Mouse (Mus musculus) embryonic facial prominence, embryonic 15.5 days (tissue): ENCODE data around the gene Agpat4. TPM values are rescaled to one million over a fixed set of nuclear protein-coding genes. Genes with fewer than 3 reads are reported as not detected.

Experiments
- ATAC-seq: fragments of 200-750 bp; cut with Nextera tagmentation; 2 replicates; pipeline ENCODE4 v1.8.0; 2017; ENCODE audit warnings: low read depth, moderate TSS enrichment; ENCODE audit not compliant: insufficient number of reproducible peaks, low FRiP score, low TSS enrichment
- H3K27ac ChIP-seq: fragments of 300-500 bp; sonication (generic); replicated peaks from 2 replicates; pipeline ENCODE4 v1.5.1; 2015; ENCODE audit warnings: mild to moderate bottlenecking, inconsistent platforms
- H3K27me3 ChIP-seq: fragments of 300-500 bp; sonication (generic); 2 replicates; pipeline ENCODE4 v1.6.1; 2015; ENCODE audit warnings: inconsistent platforms
- H3K36me3 ChIP-seq: fragments of 300-500 bp; sonication (generic); 2 replicates; pipeline ENCODE4 v1.6.1; 2015; ENCODE audit warnings: mild to moderate bottlenecking, inconsistent platforms
- H3K4me1 ChIP-seq: fragments of 300-500 bp; sonication (generic); 2 replicates; pipeline ENCODE4 v1.6.1; 2015; ENCODE audit warnings: inconsistent platforms
- H3K4me2 ChIP-seq: fragments of 300-500 bp; sonication (generic); replicated peaks from 2 replicates; pipeline ENCODE4 v1.6.1; 2015; ENCODE audit warnings: mild to moderate bottlenecking, inconsistent platforms
- H3K4me3 ChIP-seq: fragments of 300-500 bp; sonication (generic); replicated peaks from 2 replicates; pipeline ENCODE4 v1.5.1; 2015; ENCODE audit warnings: mild to moderate bottlenecking, inconsistent platforms
- H3K9ac ChIP-seq: fragments of 300-500 bp; sonication (generic); 2 replicates; pipeline ENCODE4 v1.6.1; 2015; ENCODE audit warnings: inconsistent platforms
- H3K9me3 ChIP-seq: fragments of 300-500 bp; sonication (generic); replicated peaks from 2 replicates; pipeline ENCODE4 v1.6.1; 2016; ENCODE audit warnings: inconsistent platforms
- WGBS: fragments of 180-500 bp; shearing (Covaris S2); methylation state at CpG from one replicate; pipeline ENCODE4 v1.1.7; 2015; 5-methylcytosine and 5-hydroxymethylcytosine counted together
- polyA plus RNA-seq: library from polyadenylated mRNA; unstranded; fragments of >200 nt; fragmentation: Nextera tagmentation; extraction: Ambion mirVana; gene quantifications from 2 replicates; pipeline ENCODE4 v1.2.1, GENCODE M21; 2015

Gene Agpat4
- polyA plus RNA-seq, 1 experiment from 2014 or later, result 51.3 TPM

- Histone ChIP-seq H3K9ac (no peak overlapping the region), H3K36me3 (no peaks in the 10 kb centered on the region), H3K27ac (no peak overlapping the region), H3K27me3 (no peaks in the 10 kb centered on the region), H3K4me3 (no peak overlapping the region), H3K4me2 (no peak overlapping the region), H3K4me1 (peaks cover 6% of the 10 kb centered on the region), H3K9me3 (no peaks in the 10 kb centered on the region)
- no peak for ATAC-seq
- 81% methylated on average over 5 of the region's 5 CpGs for WGBS
These were observed 27.7 kb downstream of the Agpat4 start for GRCm38 (mm10) chr17:12146132-12146681.

DNA sequence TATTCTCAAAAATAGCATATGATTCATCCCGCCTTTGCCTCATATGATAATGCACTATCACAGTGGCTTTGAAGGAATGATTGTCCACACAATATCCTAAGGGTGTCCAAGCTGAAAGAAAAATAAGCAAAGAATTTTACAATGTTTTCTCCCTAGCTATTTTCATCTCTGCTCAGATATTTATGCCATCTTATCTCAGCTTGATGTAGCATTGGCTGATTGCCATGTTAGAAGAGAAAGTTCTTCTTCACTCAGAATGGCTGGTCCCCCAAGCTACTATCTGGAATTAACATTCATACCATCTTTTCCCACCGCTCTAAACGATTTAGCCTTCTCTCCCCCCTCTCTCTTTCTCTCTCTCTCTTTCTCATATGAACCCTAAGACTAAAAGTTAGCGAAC lies 29.3 kb downstream of the Agpat4 start:
- 90% methylated on average over 4 of the region's 4 CpGs for WGBS
- Histone ChIP-seq H3K9me3 (no peaks in the 10 kb centered on the region), H3K4me2 (no peak overlapping the region), H3K27ac (no peak overlapping the region), H3K27me3 (no peaks in the 10 kb centered on the region), H3K9ac (no peak overlapping the region), H3K4me1 (peaks cover 6% of the 10 kb centered on the region), H3K4me3 (no peak overlapping the region), H3K36me3 (peaks cover 9% of the 10 kb centered on the region; the same call in 1 of the 2 replicates)
- no peak for ATAC-seq

DNA sequence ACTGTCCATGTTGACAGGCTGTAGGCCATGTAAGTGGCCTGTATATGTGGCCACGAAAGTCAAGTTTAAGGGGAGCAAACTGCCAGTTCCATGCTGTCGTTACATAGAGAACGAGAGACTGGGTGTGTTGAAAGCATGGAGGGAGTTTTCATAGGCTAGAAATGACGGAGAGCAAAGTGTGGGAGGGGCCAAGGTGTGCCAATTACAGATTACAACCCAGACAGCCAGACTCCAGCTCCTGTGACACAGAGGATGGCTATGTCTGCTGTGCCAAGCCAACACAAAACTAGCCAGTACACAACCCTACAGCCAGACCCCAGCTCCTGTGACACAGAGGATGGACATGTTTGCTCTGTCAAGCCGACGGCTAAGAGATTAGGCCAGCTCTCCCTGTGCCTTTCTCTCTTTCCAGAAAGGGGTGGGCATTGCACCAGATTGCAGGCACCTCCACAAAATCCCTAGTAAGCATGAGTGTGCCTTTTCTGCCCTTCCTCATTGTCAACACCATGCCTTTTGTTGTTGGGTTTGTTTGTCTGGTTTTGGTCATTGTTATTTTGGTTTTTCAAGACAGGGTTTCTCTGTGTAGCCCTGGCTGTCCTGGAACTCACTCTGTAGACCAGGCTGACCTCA lies 30.8 kb downstream of the Agpat4 start:
- Histone ChIP-seq H3K9me3 (no peaks in the 10 kb centered on the region), H3K27ac (no peak overlapping the region), H3K9ac (no peak overlapping the region), H3K4me1 (peaks cover 3% of the 10 kb centered on the region), H3K36me3 (peaks cover 24% of the 10 kb centered on the region; the same call in 1 of the 2 replicates), H3K4me3 (no peak overlapping the region), H3K27me3 (no peaks in the 10 kb centered on the region), H3K4me2 (no peak overlapping the region)
- ATAC-seq, result no peak
- 84% methylated on average over 6 of the region's 6 CpGs for WGBS

- WGBS, result 94% methylated on average over 2 of the region's 2 CpGs
- H3K4me1 ChIP-seq, result no peaks in the 10 kb centered on the region
These were observed 32.5 kb downstream of the Agpat4 start for GRCm38 (mm10) chr17:12150970-12151369.

DNA sequence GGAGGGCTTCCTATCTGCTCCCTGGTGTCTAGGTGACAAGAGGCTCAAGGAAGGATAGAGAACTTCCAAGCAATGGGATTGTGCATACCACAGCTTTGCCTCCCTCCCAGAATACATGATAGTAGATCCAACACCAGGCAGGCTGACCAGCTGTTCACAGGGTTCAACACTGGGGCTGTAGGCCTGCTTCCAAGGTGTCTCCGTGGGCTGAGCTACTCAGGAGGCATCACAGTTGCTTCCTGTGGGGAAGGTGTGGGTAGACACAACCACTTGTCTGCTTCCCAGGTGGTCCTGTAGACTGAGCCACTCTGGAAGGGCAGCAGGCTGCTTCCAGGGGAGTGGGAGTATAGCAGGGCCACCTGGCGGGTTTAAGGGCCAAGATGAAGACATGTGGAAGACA lies 35.8 kb downstream of the Agpat4 start:
- peaks cover 24% of the 10 kb centered on the region; the same call in 1 of the 2 replicates for H3K36me3 ChIP-seq
- H3K27ac ChIP-seq, result no peak overlapping the region
- no peak for ATAC-seq
- H3K27me3 ChIP-seq, result no peaks in the 10 kb centered on the region
- no peak overlapping the region for H3K4me2 ChIP-seq
- no peak overlapping the region for H3K9ac ChIP-seq
- no peaks in the 10 kb centered on the region for H3K9me3 ChIP-seq
- no peak overlapping the region for H3K4me3 ChIP-seq
- H3K4me1 ChIP-seq, result 0 out of 2 replicates have a peak, but pooled peaks cover 4% of the 10 kb centered on the region
- WGBS, result 69% methylated on average over 2 of the region's 2 CpGs

More at GRCm38 (mm10) chr17:12150970-12151369, 32.5 kb downstream of the Agpat4 start:
- no peaks in the 10 kb centered on the region for H3K9me3 ChIP-seq
- no peak overlapping the region for H3K9ac ChIP-seq
- no peaks in the 10 kb centered on the region for H3K27me3 ChIP-seq
- no peak overlapping the region for H3K4me2 ChIP-seq
- H3K4me3 ChIP-seq, result no peak overlapping the region
- H3K36me3 ChIP-seq, result peaks cover 24% of the 10 kb centered on the region; the same call in 1 of the 2 replicates
- H3K27ac ChIP-seq, result no peak overlapping the region
- ATAC-seq, result no peak

DNA sequence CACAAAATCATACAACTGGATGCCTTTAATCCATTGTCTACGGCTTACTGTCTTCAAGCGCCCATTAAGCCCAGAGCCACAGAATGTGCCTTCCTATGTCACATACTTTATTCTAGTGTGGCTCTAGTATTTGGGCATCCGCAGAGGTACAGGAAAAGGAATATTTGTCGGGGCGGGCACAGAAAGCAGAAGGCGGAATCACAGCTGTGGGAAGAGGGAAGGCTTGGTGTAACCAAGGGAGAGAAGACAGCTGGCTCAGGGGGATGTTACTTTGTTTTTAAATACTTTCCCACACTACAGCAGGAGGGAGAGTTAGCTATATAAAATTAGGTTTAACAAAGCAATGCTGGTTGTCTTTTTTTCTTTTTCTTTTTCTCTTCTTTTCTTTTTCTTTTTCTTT lies 36.7 kb downstream of the Agpat4 start:
- Histone ChIP-seq H3K9me3 (no peaks in the 10 kb centered on the region), H3K27me3 (no peaks in the 10 kb centered on the region), H3K36me3 (peaks cover 24% of the 10 kb centered on the region; the same call in 1 of the 2 replicates), H3K4me3 (no peak overlapping the region), H3K4me1 (0 out of 2 replicates have a peak, but pooled peaks cover 4% of the 10 kb centered on the region), H3K9ac (no peak overlapping the region), H3K4me2 (no peak overlapping the region), H3K27ac (no peak overlapping the region)
- 74% methylated on average over 6 of the region's 6 CpGs for WGBS
- ATAC-seq, result no peak

- Histone ChIP-seq H3K4me1 (0 out of 2 replicates have a peak, but pooled peaks cover 4% of the 10 kb centered on the region), H3K27ac (no peak overlapping the region), H3K36me3 (peaks cover 24% of the 10 kb centered on the region; the same call in 1 of the 2 replicates), H3K4me3 (no peak overlapping the region), H3K9me3 (no peaks in the 10 kb centered on the region), H3K4me2 (no peak overlapping the region), H3K9ac (no peak overlapping the region), H3K27me3 (no peaks in the 10 kb centered on the region)
- WGBS, result 89% methylated on average over 4 of the region's 4 CpGs
- ATAC-seq, result no peak
These were observed 37.4 kb downstream of the Agpat4 start for GRCm38 (mm10) chr17:12155872-12156271.

DNA sequence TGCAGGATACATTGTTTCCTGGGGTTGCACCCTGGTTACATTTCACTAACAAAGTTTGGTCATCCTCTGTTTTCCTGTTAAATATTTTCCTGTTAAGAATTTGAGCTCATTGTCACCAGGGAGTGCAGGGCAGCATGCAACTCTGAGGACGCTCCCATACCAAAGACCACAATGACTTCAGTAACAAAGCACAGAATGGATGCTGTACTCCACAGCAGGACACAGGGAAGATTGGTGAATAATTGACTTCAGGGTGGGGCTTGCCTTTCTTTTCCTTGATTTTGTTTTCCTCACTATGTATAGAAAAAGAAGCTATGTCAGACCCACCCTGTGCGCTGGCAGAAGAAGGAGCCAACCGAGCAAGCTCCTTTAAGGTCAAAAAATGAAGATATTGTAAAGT lies 38.2 kb downstream of the Agpat4 start:
- Histone ChIP-seq H3K36me3 (peaks cover 22% of the 10 kb centered on the region; the same call in 1 of the 2 replicates), H3K27ac (no peak overlapping the region), H3K9me3 (no peaks in the 10 kb centered on the region), H3K9ac (no peak overlapping the region), H3K4me2 (no peak overlapping the region), H3K4me3 (no peak overlapping the region), H3K4me1 (0 out of 2 replicates have a peak, but pooled peaks cover 4% of the 10 kb centered on the region), H3K27me3 (no peaks in the 10 kb centered on the region)
- no peak for ATAC-seq
- 88% methylated on average over 3 of the region's 3 CpGs for WGBS

- Histone ChIP-seq H3K36me3 (peaks cover 18% of the 10 kb centered on the region; the same call in 1 of the 2 replicates), H3K4me2 (no peak overlapping the region), H3K4me1 (0 out of 2 replicates have a peak, but pooled peaks cover 6% of the 10 kb centered on the region), H3K4me3 (no peak overlapping the region), H3K9ac (no peak overlapping the region), H3K27me3 (no peaks in the 10 kb centered on the region), H3K27ac (no peak overlapping the region), H3K9me3 (no peaks in the 10 kb centered on the region)
- WGBS, result 85% methylated on average over 2 of the region's 2 CpGs
- no peak for ATAC-seq
These were observed 38.7 kb downstream of the Agpat4 start for GRCm38 (mm10) chr17:12157203-12157602.

DNA sequence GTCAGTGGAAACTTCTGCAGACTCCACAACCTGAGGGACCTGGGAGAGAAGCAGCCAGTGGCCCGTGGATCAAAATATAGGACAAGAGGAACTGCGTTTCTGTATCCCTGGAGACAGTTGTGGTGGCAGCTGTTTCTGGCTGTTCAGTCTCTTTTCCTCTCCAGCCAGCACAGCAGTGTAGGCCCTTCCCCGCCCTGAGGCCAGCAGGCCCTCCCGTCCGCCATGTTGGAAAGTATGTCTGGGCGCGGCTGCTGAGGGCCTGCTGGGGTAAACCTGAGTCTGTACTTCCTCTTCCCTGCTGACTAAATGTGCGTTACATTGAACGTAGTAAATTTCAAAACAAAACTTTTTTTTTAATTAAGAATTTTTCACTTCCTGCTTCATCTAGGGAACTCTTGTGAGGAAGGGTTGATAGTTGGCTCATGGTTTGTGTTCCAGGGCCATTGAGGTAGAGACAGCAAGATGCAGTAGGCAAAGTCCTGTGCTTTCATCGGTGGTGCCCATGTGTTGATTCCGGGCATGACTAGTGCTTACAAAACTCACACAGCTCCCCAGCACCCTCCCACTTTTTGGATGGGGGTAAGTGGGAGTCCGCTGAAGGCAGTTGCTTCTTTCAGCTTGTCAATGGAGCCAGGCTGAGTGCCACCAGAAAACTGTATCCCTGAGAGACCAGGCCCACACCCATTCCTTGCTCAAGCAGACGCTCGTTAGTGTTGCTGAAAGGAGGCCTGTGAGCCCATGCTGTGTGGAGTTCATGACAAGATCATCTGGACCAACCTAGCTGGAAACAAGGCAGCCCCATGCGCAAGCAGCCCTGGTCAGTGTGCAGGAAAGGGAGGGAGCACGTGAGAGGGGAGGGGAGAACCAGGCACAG lies 40.9 kb downstream of the Agpat4 start:
- Histone ChIP-seq H3K9ac (no peak overlapping the region), H3K36me3 (no peaks in the 10 kb centered on the region), H3K4me1 (peaks cover 25% of the 10 kb centered on the region), H3K4me3 (no peak overlapping the region), H3K27ac (no peak overlapping the region), H3K9me3 (no peaks in the 10 kb centered on the region), H3K27me3 (no peaks in the 10 kb centered on the region), H3K4me2 (no peak overlapping the region)
- no peak for ATAC-seq
- 79% methylated on average over 16 of the region's 16 CpGs for WGBS

GRCm38 (mm10) chr17:12160061-12160421 lies 41.5 kb downstream of the Agpat4 start:
- WGBS, result 83% methylated on average over 5 of the region's 5 CpGs
- no peaks in the 10 kb centered on the region for H3K27me3 ChIP-seq
- no peak overlapping the region for H3K4me3 ChIP-seq
- H3K36me3 ChIP-seq, result no peaks in the 10 kb centered on the region
- H3K9me3 ChIP-seq, result no peaks in the 10 kb centered on the region
- H3K4me1 ChIP-seq, result peaks cover 25% of the 10 kb centered on the region
- no peak overlapping the region for H3K9ac ChIP-seq
- ATAC-seq, result no peak
- H3K27ac ChIP-seq, result no peak overlapping the region
- no peak overlapping the region for H3K4me2 ChIP-seq
